Mouse (Mus musculus) myocyte (in vitro differentiated cells): ENCODE results near the gene Rfx7. TPM values are rescaled to one million over a fixed set of nuclear protein-coding genes. Genes with fewer than 3 reads are reported as not detected.

ENCODE experiments used
- H3K27me3 ChIP-seq: one replicate; pipeline ENCODE4 v1.6.1; 2011; ENCODE audit not compliant: control insufficient read depth, insufficient read depth, insufficient read length
- H3K36me3 ChIP-seq: one replicate; pipeline ENCODE4 v1.6.1; 2011; ENCODE audit not compliant: control insufficient read depth, insufficient read depth
- H3K4me2 ChIP-seq: one replicate; pipeline ENCODE4 v1.6.1; 2011; ENCODE audit warnings: low read depth, control low read depth
- H3K4me3 ChIP-seq: one replicate; pipeline ENCODE4 v1.5.1; 2011; ENCODE audit warnings: mild to moderate bottlenecking, control low read depth, moderate library complexity
- H3K79me2 ChIP-seq: one replicate; pipeline ENCODE4 v1.6.1; 2011; ENCODE audit not compliant: control insufficient read depth, insufficient read depth
- H3ac ChIP-seq: one replicate; pipeline ENCODE4 v1.6.1; 2011; ENCODE audit not compliant: control insufficient read depth, insufficient read length
- MYOG ChIP-seq, 3 experiments: IDR thresholded peaks; one replicate each; pipeline ENCODE4 v1.6.1; 2011; ENCODE audit warnings: control low read depth in 2 of 3, low read depth in 2 of 3, mild to moderate bottlenecking in 2 of 3; ENCODE audit not compliant: insufficient read length in 2 of 3, control insufficient read depth in 1 of 3, insufficient read depth in 1 of 3
- POLR2AphosphoS2 ChIP-seq: IDR thresholded peaks from one replicate; pipeline ENCODE4 v1.6.1; 2011; ENCODE audit warnings: low read depth, control low read depth; ENCODE audit not compliant: insufficient read length
- polyA plus RNA-seq: library from polyadenylated mRNA; unstranded; fragments of >200 nt; fragmentation: generic; extraction: Trizol; gene quantifications from one replicate; pipeline ENCODE4 v1.2.1, GENCODE M21; 2012; ENCODE audit warnings: missing spikeins

Gene Rfx7
- polyA plus RNA-seq, 1 experiment = 3.7 TPM

DNA sequence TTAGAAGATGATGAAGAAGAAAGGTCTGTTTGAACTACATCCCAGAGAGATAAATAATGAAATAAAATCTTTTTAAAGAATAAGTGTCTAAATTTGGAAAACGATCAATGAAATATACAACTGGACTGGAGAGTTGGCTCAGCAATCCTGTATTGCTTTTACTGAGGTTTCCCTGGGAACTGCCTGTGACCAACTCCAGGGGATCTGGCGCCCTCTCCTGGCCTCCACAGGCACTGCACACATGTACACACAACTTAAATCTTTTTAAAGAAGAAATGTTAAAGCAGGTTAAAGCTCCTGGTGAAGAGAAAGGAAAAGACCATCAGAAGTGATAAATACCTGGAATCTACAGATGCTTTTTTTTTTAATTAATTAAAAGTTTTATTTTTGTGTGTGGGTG lies 140.3 kb downstream of the Rfx7 start:
- Histone ChIP-seq H3ac (no peak overlapping the region), H3K27me3 (no peaks in the 10 kb centered on the region), H3K36me3 (peaks cover 68% of the 10 kb centered on the region), H3K4me2 (no peak overlapping the region), H3K4me3 (no peak overlapping the region), H3K79me2 (peaks cover 53% of the 10 kb centered on the region)
- TF ChIP-seq MYOG (IDR thresholded peaks at IDR 0.05; ENCODE audit: control insufficient read depth in 1 of 3, insufficient read depth in 1 of 3, insufficient read length in 2 of 3, low read depth in 2 of 3) = no peak
- peak; percentile 18 for TF ChIP-seq POLR2AphosphoS2

Other genes with a start within 250 kb of the Rfx7 start
- 0.62 TPM for gene Mns1, start 94.2 kb upstream of the Rfx7 start, polyA plus RNA-seq
- gene Tex9, start 40.0 kb upstream of the Rfx7 start, polyA plus RNA-seq = 2.7 TPM
- 195 TPM for gene Nedd4, start 130.1 kb downstream of the Rfx7 start, polyA plus RNA-seq